Mouse (Mus musculus) liver, postnatal 0 days (tissue): Measurements from ENCODE around the gene Atf7. TPM values are rescaled to one million over a fixed set of nuclear protein-coding genes. Genes with fewer than 3 reads are reported as not detected.

Experiments used
- ATAC-seq: fragments of 200-750 bp; cut with Nextera tagmentation; 2 replicates; pipeline ENCODE4 v1.8.0; 2017; ENCODE audit warnings: mild to moderate bottlenecking, moderate library complexity
- DNase-seq: peaks from one replicate; pipeline ENCODE4 v3.0.0-alpha.2; 2016
- H3K27ac ChIP-seq: fragments of 300-500 bp; sonication (generic); 2 replicates; pipeline ENCODE4 v1.5.1; 2014; ENCODE audit warnings: antibody characterized with exemption, moderate library complexity, mild to moderate bottlenecking, low read depth
- H3K27me3 ChIP-seq: fragments of 300-500 bp; sonication (generic); 2 replicates; pipeline ENCODE4 v1.6.1; 2014; ENCODE audit warnings: low read length, control low read depth, mixed read lengths; ENCODE audit not compliant: insufficient read depth
- H3K36me3 ChIP-seq: fragments of 300-500 bp; sonication (generic); replicated peaks from 2 replicates; pipeline ENCODE4 v1.6.1; 2014; ENCODE audit warnings: mild to moderate bottlenecking, control low read depth, low read length, moderate library complexity, mixed read lengths; ENCODE audit not compliant: insufficient read depth
- H3K4me1 ChIP-seq: fragments of 300-500 bp; sonication (generic); 2 replicates; pipeline ENCODE4 v1.6.1; 2014; ENCODE audit warnings: antibody characterized with exemption, mild to moderate bottlenecking, control low read depth; ENCODE audit not compliant: insufficient read depth
- H3K4me2 ChIP-seq: fragments of 300-500 bp; sonication (generic); 2 replicates; pipeline ENCODE4 v1.6.1; 2014; ENCODE audit warnings: low read depth, mild to moderate bottlenecking, low read length, moderate library complexity, mixed read lengths
- H3K4me3 ChIP-seq: fragments of 300-500 bp; sonication (generic); 2 replicates; pipeline ENCODE4 v1.5.1; 2014; ENCODE audit warnings: low read depth, low read length
- H3K9ac ChIP-seq: fragments of 300-500 bp; sonication (generic); replicated peaks from 2 replicates; pipeline ENCODE4 v1.6.1; 2014; ENCODE audit warnings: mild to moderate bottlenecking, moderate library complexity
- H3K9me3 ChIP-seq: fragments of 300-500 bp; sonication (generic); 2 replicates; pipeline ENCODE4 v1.6.1; 2016; ENCODE audit warnings: mild to moderate bottlenecking, control low read depth, low read length, mixed read lengths
- CTCF ChIP-seq: sonication (generic); IDR thresholded peaks from 2 replicates; pipeline ENCODE4 v1.5.1; 2016; ENCODE audit warnings: antibody characterized with exemption, low read depth
- EP300 ChIP-seq: IDR thresholded peaks from 2 replicates; pipeline ENCODE4 v1.6.1; 2016; ENCODE audit warnings: antibody characterized with exemption, low read depth, mild to moderate bottlenecking
- WGBS: fragments of 180-500 bp; shearing (Covaris S2); extraction: QIAGEN DNeasy Blood & Tissue Kit; methylation state at CpG from one replicate; pipeline ENCODE4 v1.1.7; 2014; ENCODE audit not compliant: insufficient replicate concordance; 5-methylcytosine and 5-hydroxymethylcytosine counted together
- microRNA counts: library from miRNA; unstranded; fragments of <30 nt; microRNA quantifications from one replicate; lab custom pipeline; 2015
- microRNA-seq: library from miRNA; unstranded; fragments of <30 nt; microRNA quantifications from one replicate; pipeline ENCODE4, GENCODE M21; 2016
- polyA plus RNA-seq: library from polyadenylated mRNA; unstranded; fragments of >200 nt; fragmentation: Nextera tagmentation; extraction: Ambion mirVana; gene quantifications from 2 replicates; pipeline ENCODE4 v1.2.1, GENCODE M21; 2015

Atf7 gene
- polyA plus RNA-seq, 1 experiment from 2014 or later = 8.1 TPM

DNA sequence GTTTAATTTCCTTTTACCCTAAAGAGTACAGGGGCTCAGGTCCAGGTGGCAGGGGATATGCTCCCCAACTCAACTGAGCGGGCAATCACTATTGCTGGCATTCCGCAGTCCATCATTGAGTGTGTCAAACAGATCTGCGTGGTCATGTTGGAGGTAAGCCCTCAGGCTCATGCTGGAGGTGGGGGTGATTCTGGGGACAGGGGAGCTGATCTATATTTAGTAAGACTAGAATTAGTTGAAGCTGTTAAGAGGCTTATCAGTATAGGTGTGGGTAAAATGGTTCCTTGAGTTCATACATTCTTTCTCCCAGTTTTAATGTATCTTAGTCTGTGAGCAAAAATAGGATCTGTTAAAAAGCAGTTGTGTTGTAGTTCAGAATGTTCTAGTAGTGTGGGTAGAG lies 142.1 kb downstream of the Atf7 start:
- Histone ChIP-seq H3K4me1 (no peaks in the 10 kb centered on the region), H3K4me2 (no peak overlapping the region), H3K4me3 (no peak overlapping the region), H3K27me3 (no peaks in the 10 kb centered on the region), H3K9ac (no peak overlapping the region), H3K36me3 (peaks cover 85% of the 10 kb centered on the region), H3K9me3 (no peaks in the 10 kb centered on the region), H3K27ac (no peak overlapping the region)
- ATAC-seq = no peak
- TF ChIP-seq EP300 = no peak
- TF ChIP-seq CTCF = no peak
- DNase-seq = no peak
- 93% methylated on average over 3 of the region's 3 CpGs for WGBS

MicroRNAs encoded within 50 kb of the gene (microRNA counts, 519-probe panel; counts per million panel counts)
- not detected for microRNA mmu-miR-688 (lab: Ali Mortazavi, UCI)

Small RNAs within 50 kb of the gene (microRNA-seq; reads per million reads assigned to microRNA genes)
- not detected for gene Mir688

Other genes starting within 250 kb of the Atf7 start
- gene Sp1, start 219.3 kb downstream of the Atf7 start, polyA plus RNA-seq = 2.8 and 2.9 TPM in 2 replicates
- 0.36 and 0.60 TPM in 2 replicates for gene Amhr2, start 180.1 kb downstream of the Atf7 start, polyA plus RNA-seq
- 76.0 and 77.2 TPM in 2 replicates for gene Prr13, start 166.4 kb downstream of the Atf7 start, polyA plus RNA-seq
- 68.4 and 70.9 TPM in 2 replicates for gene Pcbp2, start 154.9 kb downstream of the Atf7 start, polyA plus RNA-seq
- not detected in 2 replicates for gene Gm10337, start 121.7 kb downstream of the Atf7 start, polyA plus RNA-seq
- 0.53 and 0.85 TPM in 2 replicates for gene Map3k12, start 108.4 kb downstream of the Atf7 start, polyA plus RNA-seq
- 26.8 and 27.8 TPM in 2 replicates for gene Tarbp2, start 107.3 kb downstream of the Atf7 start, polyA plus RNA-seq
- gene Npff, start 100.5 kb downstream of the Atf7 start, polyA plus RNA-seq = 0.42 and 0.60 TPM in 2 replicates
- gene Gm28047, start 397 bp downstream of the Atf7 start, polyA plus RNA-seq = not detected in 2 replicates
- 49.2 and 53.0 TPM in 2 replicates for gene Atp5g2, start 46.9 kb upstream of the Atf7 start, polyA plus RNA-seq
- 11.1 and 14.0 TPM in 2 replicates for gene Calcoco1, start 96.7 kb upstream of the Atf7 start, polyA plus RNA-seq